Mouse (Mus musculus) retina, adult 2 months (tissue): ENCODE measurements around the gene Prkcz.
"Not testable (repeated sequence)": the region's sequence is repeated elsewhere in the genome, so short reads cannot be mapped to it uniquely, and the experiment has no call there.

Experiments used
- DNase-seq: peaks from one replicate; pipeline ENCODE4 v3.0.0-alpha.2; 2012; ENCODE audit warnings: low read depth, low spot score

Gene Prkcz

DNA sequence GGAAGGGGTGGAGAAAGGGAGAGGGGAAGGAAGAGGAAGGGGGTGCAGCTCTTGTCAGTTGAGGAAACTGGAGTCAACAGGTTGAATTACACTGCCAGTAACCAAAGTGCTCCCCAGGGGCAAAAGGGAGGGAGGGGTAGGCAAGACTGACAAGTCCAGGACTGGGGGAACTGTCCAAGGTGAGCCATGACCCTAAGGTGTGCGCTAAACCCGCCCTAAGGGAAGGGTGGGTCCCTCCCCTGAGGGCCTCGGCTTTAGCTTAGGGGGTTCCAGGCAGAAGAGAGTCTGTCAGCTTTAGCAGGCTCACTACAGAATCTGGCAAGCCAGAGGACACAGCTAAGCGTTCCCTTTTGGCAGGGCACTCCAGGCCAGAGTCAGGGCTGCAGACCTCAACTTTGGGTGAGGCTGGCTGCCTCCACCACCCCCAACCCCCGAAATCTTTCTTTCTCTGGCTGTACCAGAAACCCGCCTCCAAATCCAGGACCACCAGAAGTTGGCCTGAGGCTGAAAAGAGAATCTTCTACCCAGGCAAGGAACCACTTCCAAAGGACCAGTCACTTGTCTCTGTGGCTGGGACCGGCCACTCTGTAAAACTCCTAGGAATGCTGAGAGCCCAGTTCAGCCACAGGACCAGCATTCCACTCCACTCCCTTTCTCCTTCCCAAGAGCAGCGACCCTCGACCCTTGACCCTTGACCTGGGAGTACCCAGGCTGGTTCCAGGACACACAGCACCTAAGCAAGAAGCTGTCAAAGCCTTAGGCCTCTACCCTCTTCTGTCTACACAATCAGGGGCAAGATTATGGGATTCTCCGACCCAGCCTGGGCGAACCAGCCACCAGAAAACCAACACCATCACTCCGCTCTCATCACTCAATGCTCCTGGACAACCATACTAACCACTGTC lies 1.3 kb downstream of the Prkcz start:
- DNase-seq = no peak

DNA sequence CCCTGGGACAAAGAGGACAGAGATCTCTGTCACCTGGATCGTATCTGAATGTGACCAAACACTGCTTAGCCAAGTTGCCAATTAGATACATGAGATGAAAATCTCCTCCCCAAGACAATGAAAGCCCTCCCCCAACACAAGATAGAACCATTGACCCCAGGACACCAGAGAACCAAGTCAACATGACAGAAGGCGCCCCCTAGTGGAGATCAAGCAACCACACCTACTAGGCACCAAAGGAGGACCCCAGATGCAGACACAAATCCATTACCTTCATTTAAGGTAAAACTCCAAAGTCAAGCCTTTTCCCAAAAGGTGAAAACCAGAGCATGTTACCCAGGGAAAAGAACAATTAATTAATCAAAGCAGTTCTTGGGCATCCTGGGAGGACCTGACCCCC lies 3.6 kb downstream of the Prkcz start:
- DNase-seq = no peak

DNA sequence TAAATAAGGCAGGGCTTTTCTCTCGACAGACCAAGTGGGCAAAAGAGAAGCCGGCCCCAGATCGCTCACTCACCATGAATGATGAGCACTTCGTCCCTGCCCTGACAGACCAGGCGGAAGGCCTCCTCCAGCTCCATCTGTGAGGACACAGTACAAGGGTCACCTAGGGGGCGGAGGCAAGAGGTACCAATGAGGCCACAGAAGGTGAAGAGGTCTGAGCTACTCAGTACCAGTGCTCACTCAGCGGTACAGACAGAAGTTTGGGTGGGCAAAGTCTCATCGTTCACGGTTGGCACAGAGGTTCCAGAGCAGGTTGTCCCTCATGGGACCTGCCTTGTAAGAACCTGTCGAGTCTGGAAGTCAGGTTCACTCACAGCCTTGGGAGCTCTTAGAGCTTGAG lies 4.8 kb downstream of the Prkcz start:
- no peak for DNase-seq

DNA sequence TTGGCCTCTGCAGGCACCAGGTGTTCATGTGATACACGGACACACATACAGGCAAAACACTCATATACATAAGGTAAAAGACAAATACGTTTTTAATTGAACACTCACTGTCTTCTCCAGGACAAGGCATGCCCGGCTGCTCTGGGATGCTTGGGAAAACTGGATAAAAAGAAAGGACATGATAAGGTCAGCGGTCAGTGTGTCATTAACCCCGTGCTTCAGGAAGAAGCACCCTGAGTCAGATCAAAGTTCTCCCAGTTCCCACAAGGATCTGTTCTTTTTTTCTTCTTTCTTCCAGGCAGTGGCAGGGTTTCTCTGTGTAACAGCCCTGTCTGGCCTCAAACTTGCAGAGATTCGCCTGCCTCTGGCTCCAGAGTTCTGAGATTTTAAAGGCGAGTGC lies 6.6 kb downstream of the Prkcz start:
- DNase-seq = no peak

DNA sequence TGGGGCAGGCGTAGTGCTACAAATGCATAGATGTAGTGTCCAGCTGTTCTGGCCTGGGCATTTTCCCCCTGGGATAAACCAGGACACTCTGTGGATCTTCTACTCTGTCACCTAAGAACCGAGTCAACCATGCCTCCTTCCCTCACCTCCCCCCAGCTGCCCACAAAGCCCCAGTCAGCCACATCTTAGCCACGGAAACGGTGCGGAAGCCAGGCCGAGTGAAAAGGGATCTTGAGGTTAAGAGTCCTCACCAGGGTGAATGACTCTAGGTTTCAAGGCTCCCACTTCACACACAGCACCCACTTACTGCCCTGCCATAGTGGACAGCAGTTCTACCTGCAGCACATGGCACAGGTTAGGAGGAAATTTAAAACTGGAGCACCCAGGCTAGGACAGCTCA lies 7.1 kb downstream of the Prkcz start:
- no peak for DNase-seq

DNA sequence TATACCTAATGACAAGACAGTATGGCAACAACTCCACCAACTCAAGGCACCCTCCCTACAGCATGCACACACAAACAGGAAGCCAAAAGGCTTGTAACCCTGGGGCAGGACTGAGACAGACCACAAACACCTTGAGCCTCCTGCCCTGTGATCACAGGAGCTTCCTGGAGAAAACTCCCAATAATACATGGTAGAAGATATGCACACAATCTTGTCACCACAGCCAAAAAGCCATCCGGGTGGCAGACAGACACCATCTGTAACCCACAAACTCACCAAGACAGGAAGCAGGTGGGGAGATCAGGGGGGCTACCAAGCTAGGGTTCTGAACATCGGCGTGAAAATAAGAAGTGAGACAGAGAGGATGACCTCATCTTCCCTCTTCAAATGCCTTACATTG lies 8.6 kb downstream of the Prkcz start:
- DNase-seq = no peak

DNA sequence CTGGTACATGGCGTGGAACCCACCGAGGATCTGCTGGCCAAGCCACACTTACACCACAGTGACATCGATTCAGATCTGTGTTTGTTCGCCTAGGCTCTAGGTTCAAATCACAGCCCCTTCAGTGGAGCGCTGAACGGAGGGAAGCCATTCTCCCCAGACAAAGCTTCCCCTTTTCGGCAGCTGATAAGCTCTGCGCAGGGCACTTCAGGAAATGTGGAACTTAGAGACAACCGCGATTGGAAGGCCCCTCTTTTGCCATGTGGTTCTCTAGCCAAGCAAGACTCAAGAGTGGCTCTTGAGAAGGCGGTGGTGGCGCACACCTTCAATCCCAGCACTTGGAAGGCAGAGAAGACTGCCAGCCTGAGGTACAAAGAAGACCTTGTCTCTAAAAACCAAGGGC lies 14.8 kb downstream of the Prkcz start:
- no peak for DNase-seq

DNA sequence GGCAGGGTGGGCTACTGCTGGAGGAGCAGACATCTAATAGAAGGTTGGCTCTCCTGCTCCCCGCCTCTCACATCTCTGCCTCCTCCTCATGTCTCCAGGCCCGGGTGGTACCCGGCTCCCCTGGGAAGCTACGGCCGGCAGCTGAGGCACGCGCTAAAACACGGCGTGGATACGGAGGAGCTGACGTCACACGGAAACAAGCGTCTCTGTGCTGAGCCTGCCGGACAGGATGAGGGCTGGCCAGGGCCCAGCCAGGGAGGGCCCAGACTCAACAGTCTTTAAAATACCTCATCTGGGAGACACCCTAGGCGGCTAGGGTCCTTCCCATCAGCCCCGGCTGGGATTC lies 15.6 kb downstream of the Prkcz start:
- DNase-seq = no peak

DNA sequence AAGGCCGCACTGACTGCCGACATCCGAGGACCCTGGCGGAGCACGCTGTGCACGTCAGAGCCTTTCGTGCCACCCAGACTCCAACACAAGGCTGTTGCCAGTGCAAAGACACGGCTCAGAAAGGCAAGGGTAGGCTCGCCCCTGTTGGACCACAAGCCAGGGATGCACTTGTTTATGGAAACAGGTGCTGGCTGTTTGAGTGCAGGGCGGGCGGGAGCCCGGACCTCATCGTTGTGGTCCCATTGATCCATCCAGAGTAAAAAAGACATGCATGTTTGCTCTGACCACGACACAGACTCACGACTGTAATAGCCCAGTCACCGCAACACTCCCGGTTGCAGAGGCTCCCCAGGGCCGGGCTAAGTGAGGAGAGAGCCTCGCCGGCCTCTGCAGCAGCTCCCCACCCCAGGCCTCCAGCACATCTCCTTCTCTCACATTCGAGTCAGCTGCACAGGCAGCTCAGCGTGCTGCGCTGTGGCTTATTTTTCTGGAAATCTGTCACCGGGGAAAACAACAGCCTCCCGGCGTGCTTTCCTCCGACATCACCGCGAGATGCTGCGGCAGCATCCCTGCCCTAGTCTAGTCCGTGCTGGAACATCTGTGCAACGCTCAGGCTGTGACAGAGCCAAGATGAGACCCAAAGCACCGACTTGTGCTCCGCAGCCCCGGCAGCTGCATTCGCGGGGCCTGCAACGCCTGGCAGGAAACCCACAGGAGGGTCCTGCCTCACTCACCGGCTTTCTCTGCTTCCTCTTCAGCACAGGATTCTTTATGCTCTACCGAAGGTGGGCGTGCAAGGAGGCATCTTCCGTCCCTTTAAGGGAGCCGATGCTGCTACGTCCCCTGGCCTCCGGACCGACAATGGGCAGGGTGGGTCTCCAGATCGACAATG lies 16.2 kb downstream of the Prkcz start:
- no peak for DNase-seq

DNA sequence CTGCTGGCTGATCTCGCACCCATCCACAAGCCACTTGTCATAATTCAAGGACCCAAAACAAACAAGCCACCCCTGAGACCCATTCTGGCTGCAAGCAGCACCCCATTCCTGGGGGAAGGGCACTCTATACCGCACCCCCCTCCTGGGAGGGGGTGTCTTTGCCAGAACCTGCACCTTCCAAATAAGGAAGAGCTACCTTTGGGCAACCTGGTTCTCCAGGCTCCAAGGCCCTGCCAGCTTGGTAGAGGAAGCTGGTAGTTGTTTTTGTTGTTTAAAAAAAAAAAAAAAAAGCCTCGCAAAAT lies 16.9 kb downstream of the Prkcz start:
- DNase-seq = no peak

DNA sequence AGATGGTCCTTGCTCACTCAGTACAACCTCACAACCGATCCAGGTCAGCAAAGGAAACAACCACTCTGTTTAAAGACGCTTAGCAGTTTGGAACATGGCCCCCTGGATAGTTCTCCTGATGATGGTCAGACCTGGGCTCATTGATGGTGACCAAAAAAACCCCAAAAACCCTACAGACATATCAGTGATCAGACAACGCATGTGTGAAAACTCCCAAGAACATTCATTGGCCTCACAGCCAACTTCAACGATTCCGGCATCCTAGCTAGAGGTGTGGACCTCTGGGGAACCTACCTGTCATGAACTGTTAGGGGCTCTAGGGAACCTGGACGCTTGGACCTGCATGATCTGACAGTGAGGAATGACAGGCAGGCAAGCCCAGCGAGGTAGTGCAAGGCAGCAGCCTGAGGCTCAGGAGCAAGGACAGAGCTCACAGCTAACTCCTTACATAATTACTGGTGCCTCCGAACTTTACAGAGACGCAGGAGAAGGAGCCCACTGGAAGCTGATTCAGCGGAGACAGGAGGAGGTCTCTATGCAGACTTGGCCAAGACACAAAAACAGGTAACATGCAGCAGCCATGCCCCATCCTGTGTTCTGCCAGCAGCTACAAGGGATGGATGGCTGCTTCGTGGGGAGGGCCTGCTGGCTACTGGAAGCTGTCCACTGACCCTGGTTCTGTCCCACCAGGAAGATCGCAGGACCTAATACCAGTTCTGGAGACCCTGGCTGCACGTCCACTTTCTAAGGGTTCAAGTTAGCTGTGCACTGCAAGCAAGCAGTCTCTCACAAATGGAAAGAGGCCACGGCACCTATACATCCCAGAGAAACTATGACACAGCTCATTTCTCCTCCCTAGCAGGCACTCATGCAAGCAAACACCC lies 17.5 kb downstream of the Prkcz start:
- no peak for DNase-seq

DNA sequence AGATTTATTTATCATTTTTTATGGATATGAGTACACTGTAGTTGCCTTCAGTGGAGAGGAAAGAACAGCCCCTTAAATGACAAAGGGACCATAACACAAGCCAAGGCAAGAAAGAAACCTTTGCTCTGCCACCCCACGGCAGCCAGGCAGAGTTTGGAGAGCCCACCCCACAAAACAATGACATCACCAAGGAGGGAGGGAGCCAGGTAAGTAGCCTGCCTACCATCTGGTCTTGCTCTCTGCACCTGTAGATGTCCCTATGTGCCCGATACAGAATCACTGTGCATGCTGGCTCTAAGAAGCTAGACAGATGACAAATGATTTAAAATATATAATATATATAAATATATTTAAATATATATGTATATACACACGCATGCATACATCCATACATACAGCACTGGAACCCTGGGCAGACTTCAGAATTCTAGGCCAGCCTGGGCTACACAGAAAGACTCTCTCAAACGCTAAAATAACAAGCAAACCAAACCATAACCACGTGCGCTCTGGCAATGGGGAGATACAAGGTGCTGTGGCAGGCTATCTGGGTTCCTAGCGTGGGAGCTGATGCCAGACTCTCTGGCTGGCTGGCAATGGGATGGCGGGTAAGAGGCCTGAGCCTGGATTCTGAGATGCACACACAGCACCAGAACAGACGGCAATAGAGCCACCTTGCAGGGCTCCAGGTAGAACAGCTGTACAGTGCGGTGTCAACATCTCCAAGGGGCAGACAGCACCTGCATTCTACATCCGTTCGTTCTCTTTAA lies 24.7 kb downstream of the Prkcz start:
- DNase-seq = no peak

DNA sequence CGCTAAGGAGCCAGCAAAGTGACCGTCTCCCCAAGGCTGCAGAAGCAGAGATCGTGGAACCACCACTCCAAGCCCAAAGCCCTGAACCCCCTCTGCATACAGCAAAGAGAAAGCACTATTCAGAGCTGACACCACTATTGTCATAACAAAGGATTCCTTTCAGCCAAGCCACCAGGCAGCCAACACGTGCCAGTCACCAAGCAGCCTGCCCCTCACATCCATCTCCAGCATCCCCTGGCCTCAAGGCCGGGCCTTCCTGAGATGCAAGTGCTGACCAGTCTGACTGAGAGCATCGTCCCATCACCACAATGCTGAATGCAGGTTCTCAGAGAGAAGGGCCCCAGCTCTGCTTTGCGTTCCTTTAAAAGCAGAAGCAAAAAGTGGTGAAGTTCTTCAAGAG lies 28.9 kb downstream of the Prkcz start:
- DNase-seq = no peak

DNA sequence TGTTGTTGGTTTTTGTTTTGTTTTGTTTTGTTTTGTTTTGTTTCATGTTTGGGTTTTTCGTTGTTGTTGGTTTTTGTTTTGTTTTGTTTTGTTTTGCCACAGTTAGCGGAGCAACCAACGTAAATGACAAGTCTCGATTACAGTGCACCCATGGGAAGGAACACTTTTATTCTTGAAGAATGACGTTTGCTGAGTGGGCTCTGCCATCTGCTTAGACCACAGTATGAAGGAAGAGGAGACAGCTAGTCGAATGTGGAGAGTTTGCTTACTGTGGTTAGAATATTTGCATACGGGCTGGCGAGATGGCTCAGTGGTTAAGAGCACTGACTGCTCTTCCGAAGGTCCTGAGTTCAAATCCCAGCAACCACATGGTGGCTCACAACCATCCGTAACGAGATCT lies 32.8 kb downstream of the Prkcz start:
- DNase-seq = not testable (repeated sequence)

DNA sequence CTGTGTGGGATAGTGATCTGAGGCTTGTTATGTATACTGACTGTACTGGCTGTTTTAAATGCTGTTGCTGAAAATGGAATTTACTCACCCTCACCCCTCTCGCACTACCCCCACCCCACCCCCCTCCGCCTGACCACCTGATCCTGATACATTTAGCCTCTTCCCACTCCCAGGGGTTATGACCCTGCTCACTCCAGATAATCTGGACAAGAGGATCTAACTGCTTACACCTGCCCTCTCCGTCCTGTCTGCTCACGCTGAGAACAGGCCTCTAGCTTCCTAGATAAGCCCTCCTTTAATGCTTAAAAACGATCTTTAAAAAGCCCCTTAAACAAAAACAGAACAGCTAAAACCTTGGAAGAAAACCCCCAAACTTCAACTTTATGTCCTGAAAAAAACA lies 35.4 kb downstream of the Prkcz start:
- peak; percentile 76 for DNase-seq

DNA sequence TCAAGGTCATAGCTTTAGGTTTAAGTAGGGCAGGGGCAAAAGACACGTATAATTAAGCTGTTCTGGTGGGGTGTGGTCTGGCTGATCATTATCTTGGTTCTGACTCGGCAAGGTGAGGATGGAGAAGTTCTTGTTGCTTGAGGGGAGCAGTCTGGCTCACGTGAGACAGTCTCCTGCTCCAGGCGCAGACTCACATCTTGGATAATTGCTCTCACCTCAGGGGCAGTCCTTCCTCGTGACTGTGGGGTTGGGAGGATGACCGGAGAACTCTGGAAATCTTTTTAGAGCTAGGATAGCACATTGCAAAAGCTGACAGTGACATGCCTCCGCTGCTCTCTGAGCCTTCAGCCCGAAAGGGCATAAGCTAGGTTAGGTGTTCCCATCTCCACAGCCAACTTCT lies 36.6 kb downstream of the Prkcz start:
- DNase-seq = no peak

DNA sequence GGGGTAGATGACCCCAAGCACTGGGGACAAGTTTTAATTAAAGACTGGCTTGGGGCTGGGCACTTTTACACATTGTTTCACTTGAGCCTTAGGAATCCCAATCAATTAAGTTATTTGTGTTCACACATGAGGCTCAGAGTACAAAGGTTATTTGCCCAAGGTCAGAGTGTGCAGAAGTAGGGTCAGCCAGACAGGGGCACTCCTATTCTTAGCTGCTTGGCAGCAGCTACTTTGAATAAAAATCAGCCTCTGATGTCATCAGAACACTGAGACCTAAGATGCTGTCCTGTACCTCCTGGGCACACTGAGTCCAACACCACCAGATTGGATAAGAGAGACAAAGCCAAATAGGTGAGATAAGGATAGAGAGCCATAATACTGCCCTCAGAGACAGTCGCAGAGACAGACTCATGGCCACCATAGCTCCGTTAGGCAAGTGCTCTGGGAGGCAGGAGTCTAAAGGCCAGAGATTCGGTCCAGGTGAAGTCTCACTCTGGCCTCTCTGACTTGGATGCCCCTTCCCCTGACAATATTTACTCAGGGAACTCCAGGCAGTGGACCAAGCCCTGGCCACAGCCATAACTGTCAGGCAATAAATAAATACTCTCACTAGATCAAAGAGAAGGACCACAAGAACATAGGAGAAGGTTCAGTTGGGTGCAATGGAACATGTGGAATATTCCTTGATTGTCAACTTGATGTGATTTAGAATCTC lies 37.9 kb downstream of the Prkcz start:
- no peak for DNase-seq

DNA sequence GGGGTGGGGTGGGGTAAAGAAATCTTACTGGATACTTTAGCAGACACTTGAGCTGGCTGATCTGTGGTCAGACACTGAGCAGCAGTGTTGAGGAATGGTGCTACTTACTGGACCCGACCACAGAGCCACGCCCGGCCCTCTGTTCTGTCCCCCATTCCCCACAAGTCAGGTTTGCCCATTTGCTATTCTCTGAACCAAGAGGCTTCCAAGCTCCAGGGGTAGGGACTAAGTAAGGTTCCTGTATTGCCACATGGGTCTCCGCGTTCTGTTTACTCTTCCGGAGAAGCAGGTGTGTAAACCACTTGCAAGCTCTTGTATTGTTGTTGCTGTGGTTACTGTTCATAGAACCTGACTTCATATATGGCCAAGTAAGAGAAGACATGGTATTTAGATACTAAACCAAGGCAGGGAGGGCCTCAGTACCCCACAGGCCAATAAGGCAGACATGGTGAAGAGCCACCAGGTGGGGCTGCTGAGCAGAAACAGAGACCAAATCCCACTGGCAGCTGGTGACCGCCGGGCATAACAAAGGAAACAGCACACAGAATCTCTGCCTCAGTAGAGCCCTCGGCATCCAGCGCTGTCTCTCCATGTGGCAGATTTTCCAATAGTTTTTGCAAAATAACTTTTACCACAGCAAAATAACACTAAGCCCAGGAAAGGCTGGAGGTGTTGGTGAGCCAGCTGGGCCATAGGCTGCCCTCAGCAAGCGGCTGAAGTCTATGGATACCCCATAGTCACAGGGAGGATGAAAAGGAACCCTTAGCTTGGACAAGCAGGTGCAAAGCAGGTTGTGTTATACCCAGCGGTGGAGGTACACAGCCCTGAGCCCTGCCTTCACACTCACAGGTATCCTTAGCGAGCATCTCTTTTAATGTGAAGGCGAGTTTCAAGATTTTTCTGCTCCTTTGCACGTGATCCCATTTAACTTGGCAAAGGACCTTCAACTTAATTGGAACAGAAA lies 40.6 kb downstream of the Prkcz start:
- DNase-seq = peak; percentile 65

DNA sequence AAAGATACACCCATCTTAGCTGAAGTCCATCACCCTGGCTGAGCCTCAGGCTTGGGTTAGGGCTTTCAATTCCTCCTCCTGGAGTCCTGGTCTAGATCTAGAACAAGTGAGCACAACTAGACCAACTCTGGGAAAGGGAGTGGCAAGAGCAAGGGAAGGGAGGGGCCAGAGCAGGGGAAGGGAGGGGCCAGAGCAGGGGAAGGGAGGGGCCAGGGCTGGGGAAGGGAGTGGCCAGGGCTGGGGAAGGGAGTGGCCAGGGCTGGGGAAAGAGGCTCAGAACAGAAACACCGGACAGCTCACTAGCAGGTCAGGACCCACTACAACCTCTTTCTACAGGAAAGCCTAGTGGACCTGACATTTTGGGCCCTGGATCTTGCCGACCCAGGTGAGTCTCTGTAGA lies 42.9 kb downstream of the Prkcz start:
- no peak for DNase-seq

DNA sequence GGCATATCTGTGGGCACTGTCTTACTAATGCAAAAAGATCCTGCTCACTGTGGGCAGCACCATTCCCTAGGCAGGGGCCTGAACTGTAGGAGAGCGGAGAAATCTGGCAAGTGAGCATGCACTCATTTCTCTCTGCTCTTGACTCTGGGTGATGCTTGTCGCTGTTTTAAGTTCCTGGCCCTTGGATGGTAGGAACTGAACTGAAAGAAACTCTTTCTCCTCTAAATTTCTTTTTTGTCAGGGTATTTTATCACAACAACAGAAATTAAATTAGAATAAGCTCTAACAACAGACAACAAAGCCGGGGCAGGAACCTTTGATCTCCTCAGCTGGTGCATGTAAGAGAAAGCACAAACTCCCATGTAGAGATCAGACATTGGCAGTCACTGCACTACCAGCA lies 46.1 kb downstream of the Prkcz start:
- DNase-seq = no peak
